Mouse (Mus musculus) CH12.LX (cell line): ENCODE data around the gene Zfp408. TPM values are rescaled to one million over a fixed set of nuclear protein-coding genes. Genes with fewer than 3 reads are reported as not detected.
A peak's percentile ranks its signal among the peaks of the same experiment; 100 is the strongest.

Experiments used
- DNase-seq: peaks from one replicate; pipeline ENCODE4 v3.0.0-alpha.2; 2013; ENCODE audit errors: extremely low read depth
- H3K27ac ChIP-seq: 2 replicates; pipeline ENCODE4 v1.5.1; 2012; ENCODE audit warnings: low read depth, mild to moderate bottlenecking, control low read depth, moderate library complexity; ENCODE audit not compliant: insufficient read depth
- H3K27me3 ChIP-seq: replicated peaks from 2 replicates; pipeline ENCODE3; 2012; ENCODE audit warnings: inconsistent platforms
- H3K36me3 ChIP-seq, 2 experiments: replicated peaks in 1 of 2; 2 replicates each; pipeline versions ENCODE3 to v1.6.1; 2012; ENCODE audit warnings: inconsistent platforms in 1 of 2, low read length in 1 of 2, mild to moderate bottlenecking in 1 of 2, mixed read lengths in 1 of 2, moderate library complexity in 1 of 2; ENCODE audit not compliant: control insufficient read depth in 1 of 2, insufficient read depth in 1 of 2
- H3K4me1 ChIP-seq, 2 experiments: 2 replicates each; pipeline ENCODE4 v1.6.1; 2012; ENCODE audit warnings: inconsistent platforms in 1 of 2, moderate library complexity in 1 of 2; ENCODE audit not compliant: insufficient read depth in 2 of 2, control insufficient read depth in 1 of 2
- H3K4me2 ChIP-seq: 2 replicates; pipeline ENCODE4 v1.6.1; 2012; ENCODE audit warnings: low read depth, mild to moderate bottlenecking, control low read depth; ENCODE audit not compliant: poor library complexity, insufficient read depth, severe bottlenecking
- H3K4me3 ChIP-seq, 3 experiments: fragments of 150-350 bp in 1 of 3; sonication (generic) in 1 of 3; replicated peaks in 1 of 3; 2 replicates each; pipeline versions ENCODE3 to v1.5.1; 2011 to 2012; ENCODE audit warnings: low read depth in 2 of 3, low read length in 2 of 3, mild to moderate bottlenecking in 2 of 3, moderate library complexity in 2 of 3, control low read depth in 1 of 3, improper control_type of control experiment in 1 of 3, inconsistent platforms in 1 of 3, mixed read lengths in 1 of 3; ENCODE audit not compliant: poor library complexity in 1 of 3
- H3K79me2 ChIP-seq: replicated peaks from 2 replicates; pipeline ENCODE4 v1.6.1; 2012; ENCODE audit warnings: mild to moderate bottlenecking, moderate library complexity; ENCODE audit not compliant: control insufficient read depth, poor library complexity, insufficient read depth, severe bottlenecking; ENCODE audit errors: extremely low read depth
- H3K9ac ChIP-seq: 2 replicates; pipeline ENCODE4 v1.6.1; 2012; ENCODE audit warnings: low read depth, mild to moderate bottlenecking, control low read depth, moderate library complexity; ENCODE audit not compliant: insufficient read depth
- H3K9me3 ChIP-seq: replicated peaks from 2 replicates; pipeline ENCODE3; 2012; ENCODE audit warnings: low read length, inconsistent platforms, mixed read lengths
- CTCF ChIP-seq, 2 experiments: IDR thresholded peaks in 1 of 2; conservative IDR thresholded peaks in 1 of 2; 2 replicates each; pipeline ENCODE4 v1.5.1; 2011 to 2012; ENCODE audit warnings: low read depth in 2 of 2, low read length in 2 of 2, improper control_type of control experiment in 1 of 2, inconsistent platforms in 1 of 2, mild to moderate bottlenecking in 1 of 2, moderate library complexity in 1 of 2
- GABPA ChIP-seq: IDR thresholded peaks from 2 replicates; pipeline ENCODE4 v1.6.1; 2012; ENCODE audit warnings: low read depth, low read length, improper control_type of control experiment, inconsistent platforms; ENCODE audit not compliant: insufficient replicate concordance
- IRF4 ChIP-seq: IDR thresholded peaks from 2 replicates; pipeline ENCODE4 v1.6.1; 2014; ENCODE audit warnings: low read depth, mild to moderate bottlenecking, inconsistent platforms, low read length, improper control_type of control experiment
- JUN ChIP-seq: IDR thresholded peaks from 2 replicates; pipeline ENCODE4 v1.6.1; 2011; ENCODE audit warnings: low read depth, mild to moderate bottlenecking, low read length, improper control_type of control experiment, moderate library complexity; ENCODE audit not compliant: insufficient read depth
- JUND ChIP-seq: conservative IDR thresholded peaks from 2 replicates; pipeline ENCODE4 v1.6.1; 2011; ENCODE audit warnings: low read depth, low read length, improper control_type of control experiment
- MAFK ChIP-seq: IDR thresholded peaks from 2 replicates; pipeline ENCODE4 v1.6.1; 2011; ENCODE audit warnings: low read length, improper control_type of control experiment; ENCODE audit not compliant: insufficient replicate concordance
- MAX ChIP-seq: IDR thresholded peaks from 2 replicates; pipeline ENCODE4 v1.6.1; 2011; ENCODE audit warnings: low read length, improper control_type of control experiment
- MAZ ChIP-seq: IDR thresholded peaks from 2 replicates; pipeline ENCODE4 v1.6.1; 2012; ENCODE audit warnings: low read depth, mild to moderate bottlenecking, inconsistent platforms, low read length, improper control_type of control experiment, moderate library complexity
- MXI1 ChIP-seq: IDR thresholded peaks from 2 replicates; pipeline ENCODE4 v1.6.1; 2011; ENCODE audit warnings: mild to moderate bottlenecking, low read depth, low read length, improper control_type of control experiment
- MYC ChIP-seq: IDR thresholded peaks from 2 replicates; pipeline ENCODE4 v1.6.1; 2011; ENCODE audit warnings: low read depth, mild to moderate bottlenecking, improper control_type of control experiment, low read length
- NRF1 ChIP-seq: IDR thresholded peaks from 2 replicates; pipeline ENCODE4 v1.6.1; 2014; ENCODE audit warnings: low read depth, mild to moderate bottlenecking, inconsistent platforms, low read length, improper control_type of control experiment, moderate library complexity
- POLR2A ChIP-seq: IDR thresholded peaks from 2 replicates; pipeline ENCODE4 v1.6.1; 2011; ENCODE audit warnings: low read depth, mild to moderate bottlenecking, improper control_type of control experiment, low read length
- RAD21 ChIP-seq: IDR thresholded peaks from 2 replicates; pipeline ENCODE4 v1.6.1; 2011; ENCODE audit warnings: low read depth, mild to moderate bottlenecking, low read length, improper control_type of control experiment, moderate library complexity
- SMC3 ChIP-seq: IDR thresholded peaks from 2 replicates; pipeline ENCODE4 v1.6.1; 2011; ENCODE audit warnings: low read depth, low read length, improper control_type of control experiment
- USF1 ChIP-seq: IDR thresholded peaks from 2 replicates; pipeline ENCODE4 v1.6.1; 2014; ENCODE audit warnings: low read depth, mild to moderate bottlenecking, inconsistent platforms, low read length, improper control_type of control experiment
- ZC3H11A ChIP-seq: IDR thresholded peaks from 2 replicates; pipeline ENCODE4 v1.6.1; 2012; ENCODE audit warnings: low read depth, mild to moderate bottlenecking, inconsistent platforms, low read length, improper control_type of control experiment
- ZNF384 ChIP-seq: IDR thresholded peaks from 2 replicates; pipeline ENCODE4 v1.6.1; 2012; ENCODE audit warnings: low read depth, low read length, improper control_type of control experiment, inconsistent platforms
- dilution Hi-C: fragments of 300-500 bp; cut with MboI; formaldehyde crosslinking; loops from 2 replicates; pipeline ENCODE4 v1.14.3; 2020; ENCODE audit warnings: low sequenced_read_pairs; ENCODE audit not compliant: extremely low pct_unique_long_range_greater_than_20kb, extremely low pct_ligation_motif_present
- in situ Hi-C: fragments of 300-500 bp; cut with MboI; formaldehyde crosslinking; loops from 3 replicates; pipeline ENCODE4 v1.14.3; 2019; ENCODE audit warnings: low sequenced_read_pairs, low pct_ligation_motif_present, low pct_unique_long_range_greater_than_20kb, mixed read lengths
- polyA plus RNA-seq: library from polyadenylated mRNA; unstranded; fragments of >175 nt; gene quantifications from 2 replicates; pipeline ENCODE4 v1.2.1, GENCODE M21; 2012; ENCODE audit warnings: low read depth; ENCODE audit not compliant: insufficient read length
- total RNA-seq, 2 experiments: library from RNA; depleted of rRNA; stranded (reverse); fragments of 300-350 nt in 1 of 2; fragments of >200 nt in 1 of 2; gene quantifications; 2 replicates each; pipeline ENCODE4 v1.2.3; 2012 to 2014

Gene Zfp408
- total and polyA plus RNA-seq, 3 experiments, result 8.1 to 16.0 (median 9.2) TPM

- no peak overlapping the region for H3K4me3 ChIP-seq
- no peaks in the 10 kb centered on the region for H3K27me3 ChIP-seq
- no peak overlapping the region for H3K9ac ChIP-seq
- dilution Hi-C loops, result no loop called here
- peaks cover 46 to 63% of the 10 kb centered on the region in 2 experiments for H3K36me3 ChIP-seq
- no peak overlapping the region for H3K27ac ChIP-seq
- in situ Hi-C loops, result no loop called here
- H3K4me1 ChIP-seq, result peaks cover 2 to 22% of the 10 kb centered on the region in 2 experiments; a peak in 3 of 4 replicates
- H3K9me3 ChIP-seq, result no peaks in the 10 kb centered on the region
- H3K79me2 ChIP-seq, result peaks cover 26% of the 10 kb centered on the region
- H3K4me2 ChIP-seq, result no peak overlapping the region
- DNase-seq, result peak; percentile 77
- TF ChIP-seq MYC (peak; percentile 85), CTCF (conservative IDR thresholded peaks at IDR 0.05 in 1 of 2, IDR thresholded peaks at IDR 0.05 in 1 of 2; ENCODE audit: low read depth in 2 of 2, low read length in 2 of 2) (peak; percentile 70 to 72), MXI1 (0 out of 2 replicates have a peak, but pooled peaks have one; percentile 33), ZNF384 (no peak), SMC3 (peak; percentile 45; the same call in 1 of the 2 replicates), ZC3H11A (no peak), MAX (peak; percentile 67), RAD21 (peak; percentile 45)
Observed at GRCm38 (mm10) chr2:91646733-91647132, 2.9 kb downstream of the Zfp408 start.

- Histone ChIP-seq H3K27me3 (no peaks in the 10 kb centered on the region), H3K36me3 (peaks cover 46 to 62% of the 10 kb centered on the region in 2 experiments), H3K4me1 (peaks cover 0 to 14% of the 10 kb centered on the region in 2 experiments; a peak in 2 of 4 replicates), H3K9ac (no peak overlapping the region), H3K79me2 (peaks cover 21% of the 10 kb centered on the region), H3K27ac (no peak overlapping the region), H3K9me3 (no peaks in the 10 kb centered on the region), H3K4me2 (no peak overlapping the region), H3K4me3 (no peak overlapping the region)
- dilution Hi-C loops, result no loop called here
- DNase-seq, result no peak
- TF ChIP-seq NRF1, result no peak
- no peak for TF ChIP-seq JUND
- TF ChIP-seq MAZ, result no peak
- TF ChIP-seq IRF4, result no peak
- no peak for TF ChIP-seq POLR2A
- TF ChIP-seq MAFK, result no peak
- no peak for TF ChIP-seq USF1
- no peak for TF ChIP-seq CTCF (conservative IDR thresholded peaks at IDR 0.05 in 1 of 2, IDR thresholded peaks at IDR 0.05 in 1 of 2; ENCODE audit: low read depth in 2 of 2, low read length in 2 of 2)
- no peak for TF ChIP-seq GABPA
- no peak for TF ChIP-seq JUN
- in situ Hi-C loops, result no loop called here
Observed at GRCm38 (mm10) chr2:91645811-91646210, 3.8 kb downstream of the Zfp408 start.
